9 mouse cellular contexts compared by ENCODE assay signal in the genomic region with DNA sequence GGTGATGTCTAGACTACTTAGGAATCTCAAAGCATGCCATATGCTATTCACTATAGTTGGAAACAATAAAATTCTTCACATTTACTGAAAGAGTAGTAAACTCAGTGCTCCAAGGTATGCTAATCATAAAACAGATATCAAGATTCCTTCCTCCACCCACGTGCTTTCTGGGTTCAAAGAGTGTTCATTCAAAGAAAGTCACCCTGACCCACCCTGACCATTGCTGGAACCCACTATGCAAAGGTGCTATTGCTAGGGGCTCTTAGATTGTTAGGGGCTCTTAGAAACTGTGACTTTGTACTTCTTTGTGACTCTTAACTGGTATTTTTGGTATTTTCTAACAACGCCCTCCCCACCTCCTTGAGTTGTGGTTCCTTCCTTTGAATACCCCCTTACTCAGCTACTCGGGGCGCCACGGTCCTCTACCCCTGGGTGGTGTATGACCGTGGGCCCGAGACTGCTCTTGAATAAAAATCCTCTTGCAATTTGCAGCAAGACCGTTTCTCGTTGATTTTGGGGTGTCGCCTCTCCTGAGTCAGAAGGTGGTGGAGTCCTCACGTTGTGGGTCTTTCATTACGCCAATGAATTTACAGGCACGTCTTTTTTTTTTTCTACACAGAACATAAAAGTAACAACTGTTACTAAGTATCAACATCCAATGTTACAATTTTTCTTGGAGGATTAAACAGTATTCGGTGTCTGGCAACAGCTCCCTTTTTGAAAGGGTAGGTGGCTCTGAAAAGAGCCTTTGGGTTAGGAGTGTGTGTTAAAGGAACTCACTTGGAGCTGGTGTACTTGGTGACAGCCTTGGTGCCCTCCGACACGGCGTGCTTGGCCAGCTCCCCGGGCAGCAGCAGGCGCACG. TPM values are rescaled to one million over a fixed set of nuclear protein-coding genes. Genes with fewer than 3 reads are reported as not detected.
A peak's percentile ranks its signal among the peaks of the same experiment; 100 is the strongest.
DNase-seq lines count a peak whose midpoint lies in the region; ATAC-seq and TF ChIP-seq lines count a peak whose summit lies in the region.
"Not testable (repeated sequence)": the region's sequence is repeated elsewhere in the genome, so short reads cannot be mapped to it uniquely, and the experiment has no call there.
"Had no signal": no experiment of that assay in that cellular context is flagged by ENCODE, and none has a peak within 500 bp of the region (broad histone marks: within the 10 kb centered on the region; RNA-seq: fewer than 3 reads in every experiment).

No protein-coding gene starts in this region.

- not testable (repeated sequence) for ATAC-seq in forebrain, embryonic 13.5 days; kidney, embryonic 16.5 days (ENCODE audit: low FRiP score, low TSS enrichment); liver, embryonic 15.5 days (ENCODE audit: insufficient read depth); midbrain, postnatal 0 days (ENCODE audit: low FRiP score); stomach, embryonic 15.5 days (ENCODE audit: insufficient read depth, low FRiP score, low read depth)

- peak overlapping the region; percentile 75 for H3K4me2 ChIP-seq in forebrain, embryonic 13.5 days
- H3K4me2 ChIP-seq in kidney, embryonic 16.5 days (replicated peaks; ENCODE audit: low read depth, low read length) = peak overlapping the region; percentile 78
- peak overlapping the region; percentile 81 for H3K4me2 ChIP-seq in liver, embryonic 15.5 days
- peak overlapping the region; percentile 54 for H3K4me2 ChIP-seq in midbrain, postnatal 0 days (ENCODE audit: low read depth, low read length, poor library complexity, severe bottlenecking)
- peak overlapping the region; percentile 61 for H3K4me2 ChIP-seq in stomach, embryonic 15.5 days

- not testable (repeated sequence) for H3K9me3 ChIP-seq in forebrain, embryonic 13.5 days (replicated peaks); hindbrain, embryonic 10.5 days; kidney, embryonic 16.5 days (ENCODE audit: low read length); liver, embryonic 15.5 days (replicated peaks); midbrain, postnatal 0 days (ENCODE audit: low read length); stomach, embryonic 15.5 days

- not testable (repeated sequence) for H3K27me3 ChIP-seq in forebrain, embryonic 13.5 days; hindbrain, embryonic 10.5 days (ENCODE audit: insufficient read depth, poor library complexity, severe bottlenecking); kidney, embryonic 16.5 days (ENCODE audit: insufficient read depth, low read length); liver, embryonic 15.5 days; midbrain, postnatal 0 days (ENCODE audit: insufficient read depth, low read length); stomach, embryonic 15.5 days (replicated peaks)

- TF ChIP-seq CTCF in midbrain, postnatal 0 days (IDR thresholded peaks at IDR 0.05) = not testable (repeated sequence)

- peak overlapping the region; percentile 51 for H3K4me3 ChIP-seq in forebrain, embryonic 13.5 days
- peak overlapping the region; percentile 56 for H3K4me3 ChIP-seq in hindbrain, embryonic 10.5 days
- H3K4me3 ChIP-seq in kidney, embryonic 16.5 days (ENCODE audit: low read length) = peak overlapping the region; percentile 57
- H3K4me3 ChIP-seq in liver, embryonic 15.5 days (replicated peaks) = peak overlapping the region; percentile 63
- peak overlapping the region; percentile 30; the same call in 1 of the 2 replicates for H3K4me3 ChIP-seq in midbrain, postnatal 0 days (ENCODE audit: low read depth, low read length)
- H3K4me3 ChIP-seq in stomach, embryonic 15.5 days (replicated peaks) = peak overlapping the region; percentile 47

- peak overlapping the region; percentile 97 for H3K27ac ChIP-seq in forebrain, embryonic 13.5 days
- H3K27ac ChIP-seq in hindbrain, embryonic 10.5 days = peak overlapping the region; percentile 91
- H3K27ac ChIP-seq in kidney, embryonic 16.5 days (ENCODE audit: low read length) = peak overlapping the region; percentile 97
- H3K27ac ChIP-seq in liver, embryonic 15.5 days (replicated peaks) = peak overlapping the region; percentile 98
- H3K27ac ChIP-seq in midbrain, postnatal 0 days (ENCODE audit: low read depth, low read length) = peak overlapping the region; percentile 47; the same call in 1 of the 2 replicates
- H3K27ac ChIP-seq in stomach, embryonic 15.5 days = peak overlapping the region; percentile 94

- DNase-seq in 416B (ENCODE audit: low read depth) = peak; percentile 87
- peak; percentile 47 for DNase-seq in c-Kit-negative CD71-positive TER-119-positive erythroid progenitor cells, embryonic 14.5 days (ENCODE audit: low read depth, low spot score)
- DNase-seq in hindbrain, embryonic 10.5 days (ENCODE audit: low spot score); midbrain, postnatal 0 days (ENCODE audit: low spot score): not testable (repeated sequence)

- not testable (repeated sequence) for H3K36me3 ChIP-seq in forebrain, embryonic 13.5 days (ENCODE audit: poor library complexity, severe bottlenecking); hindbrain, embryonic 10.5 days; kidney, embryonic 16.5 days (ENCODE audit: insufficient read depth, low read length); liver, embryonic 15.5 days (replicated peaks); midbrain, postnatal 0 days (ENCODE audit: insufficient read depth, low read length); stomach, embryonic 15.5 days

- 8% methylated on average over 20 of the region's 20 CpGs for WGBS in forebrain, embryonic 13.5 days
- WGBS in hindbrain, embryonic 10.5 days = 8% methylated on average over 20 of the region's 20 CpGs
- 5% methylated on average over 17 of the region's 20 CpGs for WGBS in kidney, embryonic 16.5 days
- 4% methylated on average over 20 of the region's 20 CpGs for WGBS in liver, embryonic 15.5 days (ENCODE audit: insufficient replicate concordance)
- 12% methylated on average over 18 of the region's 20 CpGs for WGBS in midbrain, postnatal 0 days
- 7% methylated on average over 20 of the region's 20 CpGs for WGBS in stomach, embryonic 15.5 days

- peaks cover 37% of the 10 kb centered on the region for H3K4me1 ChIP-seq in forebrain, embryonic 13.5 days
- H3K4me1 ChIP-seq in hindbrain, embryonic 10.5 days (replicated peaks) = peaks cover 38% of the 10 kb centered on the region
- H3K4me1 ChIP-seq in kidney, embryonic 16.5 days (ENCODE audit: insufficient read depth, low read length) = peaks cover 22% of the 10 kb centered on the region
- peaks cover 36% of the 10 kb centered on the region for H3K4me1 ChIP-seq in liver, embryonic 15.5 days (replicated peaks)
- H3K4me1 ChIP-seq in midbrain, postnatal 0 days (ENCODE audit: insufficient read depth, low read length); stomach, embryonic 15.5 days: not testable (repeated sequence)

- H3K9ac ChIP-seq in forebrain, embryonic 13.5 days = peak overlapping the region; percentile 86
- H3K9ac ChIP-seq in kidney, embryonic 16.5 days (replicated peaks; ENCODE audit: low read length) = peak overlapping the region; percentile 80
- peak overlapping the region; percentile 88 for H3K9ac ChIP-seq in liver, embryonic 15.5 days
- not testable (repeated sequence) for H3K9ac ChIP-seq in midbrain, postnatal 0 days (replicated peaks; ENCODE audit: low read length, poor library complexity, severe bottlenecking)
- H3K9ac ChIP-seq in stomach, embryonic 15.5 days = peak overlapping the region; percentile 37; the same call in 1 of the 2 replicates

RNA-seq across cellular contexts. Expression of gene Hist1h2bf, which starts 0.7 kb away (rescaled TPM):
- polyA plus RNA-seq in forebrain, embryonic 13.5 days (2015; fragmentation: Nextera tagmentation; extraction: Ambion mirVana) = 10.3 and 11.2 TPM in 2 replicates
- polyA plus RNA-seq in hindbrain, embryonic 10.5 days (2016; fragmentation: Nextera tagmentation; extraction: Ambion mirVana) = 4.7 and 5.1 TPM in 2 replicates
- polyA plus RNA-seq in kidney, embryonic 16.5 days (2015; fragmentation: Nextera tagmentation; extraction: Ambion mirVana) = 4.3 and 4.4 TPM in 2 replicates
- polyA plus RNA-seq in liver, embryonic 15.5 days (2015; fragmentation: Nextera tagmentation; extraction: Ambion mirVana) = 4.0 and 6.7 TPM in 2 replicates
- total RNA-seq in midbrain, postnatal 0 days (2014; rRNA removed) = 194 and 327 TPM in 2 replicates
- polyA plus RNA-seq in midbrain, postnatal 0 days (2015; fragmentation: Nextera tagmentation; extraction: Ambion mirVana) = 0.43 TPM in 1 of 2 replicates, not detected in the other
- 3.5 and 3.8 TPM in 2 replicates for polyA plus RNA-seq in stomach, embryonic 15.5 days (2015; fragmentation: Nextera tagmentation; extraction: Ambion mirVana)
- polyA plus RNA-seq: CD4-positive, CD25-positive, alpha-beta regulatory T cell, adult 4 months had no signal

RNA-seq across cellular contexts. Expression of gene Hist1h2ad, which starts 0.9 kb away (rescaled TPM):
- 3.8 and 4.8 TPM in 2 replicates for polyA plus RNA-seq in forebrain, embryonic 13.5 days (2015; fragmentation: Nextera tagmentation; extraction: Ambion mirVana)
- polyA plus RNA-seq in hindbrain, embryonic 10.5 days (2016; fragmentation: Nextera tagmentation; extraction: Ambion mirVana) = 1.8 and 2.2 TPM in 2 replicates
- polyA plus RNA-seq in kidney, embryonic 16.5 days (2015; fragmentation: Nextera tagmentation; extraction: Ambion mirVana) = 2.5 and 3.0 TPM in 2 replicates
- polyA plus RNA-seq in liver, embryonic 15.5 days (2015; fragmentation: Nextera tagmentation; extraction: Ambion mirVana) = 3.6 and 4.1 TPM in 2 replicates
- 162 and 232 TPM in 2 replicates for total RNA-seq in midbrain, postnatal 0 days (2014; rRNA removed)
- polyA plus RNA-seq in midbrain, postnatal 0 days (2015; fragmentation: Nextera tagmentation; extraction: Ambion mirVana) = not detected in 2 replicates
- polyA plus RNA-seq in stomach, embryonic 15.5 days (2015; fragmentation: Nextera tagmentation; extraction: Ambion mirVana) = 2.4 and 3.4 TPM in 2 replicates

RNA-seq across cellular contexts. Expression of gene Hist1h2bg, which starts 2.1 kb away (rescaled TPM):
- polyA plus RNA-seq in forebrain, embryonic 13.5 days (2015; fragmentation: Nextera tagmentation; extraction: Ambion mirVana) = 8.9 and 11.5 TPM in 2 replicates
- polyA plus RNA-seq in hindbrain, embryonic 10.5 days (2016; fragmentation: Nextera tagmentation; extraction: Ambion mirVana) = 7.0 and 7.3 TPM in 2 replicates
- polyA plus RNA-seq in kidney, embryonic 16.5 days (2015; fragmentation: Nextera tagmentation; extraction: Ambion mirVana) = 8.5 and 9.1 TPM in 2 replicates
- 10.0 and 11.6 TPM in 2 replicates for polyA plus RNA-seq in liver, embryonic 15.5 days (2015; fragmentation: Nextera tagmentation; extraction: Ambion mirVana)
- 248 and 572 TPM in 2 replicates for total RNA-seq in midbrain, postnatal 0 days (2014; rRNA removed)
- 2.8 and 4.5 TPM in 2 replicates for polyA plus RNA-seq in midbrain, postnatal 0 days (2015; fragmentation: Nextera tagmentation; extraction: Ambion mirVana)
- 11.7 and 17.0 TPM in 2 replicates for polyA plus RNA-seq in stomach, embryonic 15.5 days (2015; fragmentation: Nextera tagmentation; extraction: Ambion mirVana)

RNA-seq across cellular contexts. Expression of gene Hist1h2ae, which starts 2.2 kb away (rescaled TPM):
- 120 and 139 TPM in 2 replicates for polyA plus RNA-seq in forebrain, embryonic 13.5 days (2015; fragmentation: Nextera tagmentation; extraction: Ambion mirVana)
- 102 and 103 TPM in 2 replicates for polyA plus RNA-seq in hindbrain, embryonic 10.5 days (2016; fragmentation: Nextera tagmentation; extraction: Ambion mirVana)
- polyA plus RNA-seq in kidney, embryonic 16.5 days (2015; fragmentation: Nextera tagmentation; extraction: Ambion mirVana) = 57.3 and 57.7 TPM in 2 replicates
- polyA plus RNA-seq in liver, embryonic 15.5 days (2015; fragmentation: Nextera tagmentation; extraction: Ambion mirVana) = 75.0 and 100 TPM in 2 replicates
- total RNA-seq in midbrain, postnatal 0 days (2014; rRNA removed) = 76.7 and 98.8 TPM in 2 replicates
- polyA plus RNA-seq in midbrain, postnatal 0 days (2015; fragmentation: Nextera tagmentation; extraction: Ambion mirVana) = 4.5 and 5.9 TPM in 2 replicates
- polyA plus RNA-seq in stomach, embryonic 15.5 days (2015; fragmentation: Nextera tagmentation; extraction: Ambion mirVana) = 95.8 and 121 TPM in 2 replicates

RNA-seq across cellular contexts. Expression of gene Hist1h3d, which starts 2.3 kb away (rescaled TPM):
- 8.8 TPM in 2 replicates for polyA plus RNA-seq in forebrain, embryonic 13.5 days (2015; fragmentation: Nextera tagmentation; extraction: Ambion mirVana)
- polyA plus RNA-seq in hindbrain, embryonic 10.5 days (2016; fragmentation: Nextera tagmentation; extraction: Ambion mirVana) = 4.8 and 10.9 TPM in 2 replicates
- polyA plus RNA-seq in kidney, embryonic 16.5 days (2015; fragmentation: Nextera tagmentation; extraction: Ambion mirVana) = 6.1 and 6.6 TPM in 2 replicates
- polyA plus RNA-seq in liver, embryonic 15.5 days (2015; fragmentation: Nextera tagmentation; extraction: Ambion mirVana) = 6.0 and 7.4 TPM in 2 replicates
- 49.8 and 92.5 TPM in 2 replicates for total RNA-seq in midbrain, postnatal 0 days (2014; rRNA removed)
- polyA plus RNA-seq in midbrain, postnatal 0 days (2015; fragmentation: Nextera tagmentation; extraction: Ambion mirVana) = 0.42 and 0.55 TPM in 2 replicates
- polyA plus RNA-seq in stomach, embryonic 15.5 days (2015; fragmentation: Nextera tagmentation; extraction: Ambion mirVana) = 5.7 and 7.9 TPM in 2 replicates
- polyA plus RNA-seq: CD4-positive, CD25-positive, alpha-beta regulatory T cell, adult 4 months had no signal

Comparison
In these comparisons a context has a peak if more than half of its experiments do, and no peak if none do; other contexts are left out.
1. H3K27ac ChIP-seq: peak in every context shown above with its lines; median percentile 98 in liver, embryonic 15.5 days; 97 in forebrain, embryonic 13.5 days; 97 in kidney, embryonic 16.5 days; 94 in stomach, embryonic 15.5 days; 91 in hindbrain, embryonic 10.5 days; 47 in midbrain, postnatal 0 days.